Mouse (Mus musculus) layer of hippocampus, adult 2 months (tissue): ENCODE results near the gene Midn. TPM values are rescaled to one million over a fixed set of nuclear protein-coding genes. Genes with fewer than 3 reads are reported as not detected.

Experiments used
- DNase-seq, 2 experiments: peaks; one replicate each; pipeline ENCODE4 v3.0.0; 2022; ENCODE audit warnings: low spot score in 2 of 2
- H3K27ac ChIP-seq: fragments of 200-600 bp; 2 replicates; pipeline ENCODE4 v1.8.1; 2022
- H3K4me3 ChIP-seq: fragments of 200-600 bp; 2 replicates; pipeline ENCODE4 v1.8.1; 2022; ENCODE audit warnings: mild to moderate bottlenecking
- CTCF ChIP-seq: fragments of 200-600 bp; conservative IDR thresholded peaks from 2 replicates; pipeline ENCODE4 v1.8.1; 2022; ENCODE audit warnings: antibody characterized with exemption, mild to moderate bottlenecking, moderate library complexity
- total RNA-seq, 2 experiments: library from RNA; stranded (reverse); gene quantifications; 2 replicates each; pipeline ENCODE4 v1.2.3; 2021

Gene Midn
- total RNA-seq, 2 experiments from 2014 or later, result 53.1 to 54.5 TPM

DNA sequence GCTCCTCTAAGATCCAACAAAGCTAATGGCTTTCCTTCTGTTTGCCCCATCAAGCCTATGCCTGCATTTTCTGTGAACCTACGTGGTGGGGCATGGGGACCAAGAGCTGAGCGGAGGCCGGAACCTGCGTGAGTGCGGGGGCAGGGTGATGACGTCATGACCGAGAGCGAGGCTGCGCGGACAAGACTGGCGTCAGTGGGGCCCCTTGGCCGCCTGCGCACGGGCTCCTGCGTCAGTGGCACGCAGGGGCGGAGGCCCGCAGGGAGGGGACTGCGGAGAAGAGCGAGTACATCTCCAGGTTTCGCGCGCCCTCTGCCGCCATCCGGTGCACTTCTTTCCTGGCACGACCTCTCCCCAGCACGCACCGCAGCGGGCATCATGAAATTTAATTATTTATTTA lies 6.8 kb upstream of the Midn start:
- Histone ChIP-seq H3K4me3 (peak overlapping the region; percentile 85), H3K27ac (peak overlapping the region; percentile 98)
- peak; percentile 77 for TF ChIP-seq CTCF
- peak; percentile 97 to 98 for DNase-seq

DNA sequence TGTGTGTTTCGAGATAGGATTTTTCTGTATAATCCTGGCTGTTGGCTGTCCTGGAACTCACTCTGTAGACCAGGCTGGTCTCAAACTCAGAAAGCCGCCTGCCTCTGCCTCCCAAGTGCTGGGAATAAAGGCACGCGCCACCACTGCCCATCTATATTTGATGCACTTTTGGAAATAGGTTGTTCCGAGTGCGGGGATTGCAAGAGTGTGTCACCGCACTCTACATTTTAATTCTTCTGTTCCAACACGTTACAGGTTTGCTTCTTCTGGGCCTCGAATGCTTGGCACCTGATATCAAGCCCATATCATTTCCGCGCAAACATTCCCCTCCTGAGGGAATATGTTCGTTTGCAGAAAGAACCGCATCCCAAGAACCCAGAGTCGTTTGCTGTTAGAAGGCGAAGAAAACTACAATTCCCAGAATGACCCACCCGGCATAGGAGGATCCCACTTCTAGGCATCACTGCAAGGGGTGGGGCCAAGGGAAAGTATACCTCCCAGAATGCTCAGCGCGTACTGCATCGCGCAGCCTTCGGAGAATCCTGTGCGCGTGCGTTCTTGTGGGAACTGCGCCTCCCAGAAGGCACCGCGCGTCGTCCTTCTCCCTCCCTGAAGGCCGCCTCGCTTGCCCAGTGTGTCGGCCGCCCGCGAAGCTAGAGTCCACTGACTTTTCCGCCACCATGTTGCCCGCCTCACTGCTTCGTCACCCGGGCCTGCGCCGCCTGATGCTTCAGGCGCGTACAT lies 6.1 kb upstream of the Midn start:
- DNase-seq, result peak; percentile 94 to 97
- Histone ChIP-seq H3K27ac (peak overlapping the region; percentile 98), H3K4me3 (peak overlapping the region; percentile 85)
- no peak; the same call in 1 of the 2 replicates for TF ChIP-seq CTCF

DNA sequence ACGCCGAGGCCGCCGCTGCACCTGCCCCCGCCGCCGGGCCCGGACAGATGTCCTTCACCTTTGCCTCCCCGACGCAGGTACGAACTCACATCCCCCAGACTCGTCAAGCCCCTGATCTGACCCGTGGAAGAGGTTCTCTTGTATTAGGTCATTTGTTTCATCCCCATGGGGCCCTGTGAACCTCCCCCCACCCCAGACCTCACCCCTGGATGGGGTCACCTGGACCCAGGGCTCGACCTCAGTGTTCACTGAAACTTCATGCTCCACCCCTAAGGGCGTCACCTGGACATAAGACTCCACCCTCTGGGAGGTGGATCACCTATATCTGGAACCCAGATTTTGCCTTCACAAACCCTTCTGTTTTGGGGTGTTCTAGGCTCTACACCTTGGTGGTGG lies 5.5 kb upstream of the Midn start:
- TF ChIP-seq CTCF, result no peak
- Histone ChIP-seq H3K27ac (peak overlapping the region; percentile 98), H3K4me3 (peak overlapping the region; percentile 85)
- no peak for DNase-seq

GRCm38 (mm10) chr10:80143664-80144063 lies 4.4 kb upstream of the Midn start:
- no peak for DNase-seq
- TF ChIP-seq CTCF, result no peak
- H3K27ac ChIP-seq, result no peak overlapping the region
- peak overlapping the region; percentile 85 for H3K4me3 ChIP-seq

- no peak overlapping the region; the same call in 1 of the 2 replicates for H3K4me3 ChIP-seq
- DNase-seq, result no peak
- TF ChIP-seq CTCF, result no peak
- H3K27ac ChIP-seq, result no peak overlapping the region
Observed at GRCm38 (mm10) chr10:80144159-80144558, 3.9 kb upstream of the Midn start.

DNA sequence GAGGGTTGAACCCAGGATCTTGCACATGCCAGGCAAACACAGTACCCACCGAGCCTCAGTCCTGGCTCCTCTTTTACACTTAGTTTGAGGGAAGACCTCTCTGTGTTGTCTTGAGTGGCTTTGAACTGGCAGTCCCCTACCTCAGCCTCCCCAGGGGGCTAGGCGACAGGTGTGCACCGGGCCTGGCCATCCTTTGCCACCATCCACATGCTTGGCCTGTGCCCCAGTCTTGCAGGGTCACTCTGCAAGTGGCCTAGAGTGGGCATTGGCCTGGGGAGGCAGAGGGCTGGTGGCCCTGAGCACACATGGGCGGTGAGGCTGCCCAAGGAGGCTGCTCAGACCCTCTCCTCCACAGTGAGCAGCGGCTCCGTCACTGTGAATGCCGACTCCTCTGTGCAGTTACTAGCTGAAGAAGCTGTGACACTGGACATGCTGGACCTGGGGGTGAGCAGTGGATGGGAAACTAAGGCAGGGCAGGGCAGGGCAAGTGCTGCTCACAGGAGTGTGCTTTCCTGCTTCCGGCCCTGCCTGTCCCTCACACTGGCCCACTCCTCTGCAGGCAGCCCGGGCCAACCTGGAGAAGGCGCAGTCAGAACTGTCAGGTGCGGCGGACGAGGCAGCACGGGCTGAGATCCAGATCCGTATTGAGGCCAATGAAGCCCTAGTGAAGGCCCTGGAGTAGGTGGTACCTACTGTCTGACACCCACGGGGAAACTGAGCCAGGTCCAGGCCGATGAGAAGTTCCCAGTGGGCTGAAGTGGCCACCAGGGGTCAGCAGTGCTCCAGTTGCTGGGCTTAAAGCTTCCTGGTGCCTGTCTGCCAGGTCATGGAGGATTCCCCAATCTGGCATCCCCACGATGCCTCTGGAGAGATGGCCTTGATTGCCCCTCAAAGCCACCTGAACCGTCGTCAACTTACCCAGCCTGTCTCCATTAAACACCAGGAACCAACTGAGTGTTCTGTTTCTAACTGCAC lies 2.9 kb upstream of the Midn start:
- Histone ChIP-seq H3K27ac (peak overlapping the region; percentile 98), H3K4me3 (no peak overlapping the region)
- DNase-seq, result peak in 1 of 2 experiments; percentile 78
- peak; percentile 89 for TF ChIP-seq CTCF

- H3K4me3 ChIP-seq, result no peak overlapping the region
- no peak for DNase-seq
- no peak for TF ChIP-seq CTCF
- H3K27ac ChIP-seq, result peak overlapping the region; percentile 98
Observed at GRCm38 (mm10) chr10:80145896-80146295, 2.2 kb upstream of the Midn start.

DNA sequence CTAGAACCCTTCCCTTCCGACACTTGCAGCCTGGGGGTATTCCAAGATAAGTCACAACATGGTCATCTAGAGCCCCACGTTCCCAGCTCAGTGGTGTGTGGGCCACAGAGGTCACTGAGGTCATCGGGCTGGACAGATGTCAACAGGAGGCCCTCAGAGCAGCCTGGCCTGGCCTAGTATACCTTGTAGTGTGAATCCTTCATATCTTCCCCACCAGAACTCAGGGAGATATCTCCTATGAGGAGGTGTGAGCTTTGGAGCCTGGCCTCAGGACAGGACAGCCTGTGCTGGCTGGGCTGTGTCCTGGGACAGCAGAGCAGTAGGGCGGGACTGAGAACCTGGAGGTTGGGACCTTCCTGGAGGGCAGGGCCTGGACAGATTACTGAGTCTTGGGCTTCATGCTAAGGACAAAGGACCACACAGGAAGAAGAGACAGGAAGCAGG lies 1.5 kb upstream of the Midn start:
- TF ChIP-seq CTCF, result no peak
- H3K27ac ChIP-seq, result peak overlapping the region; percentile 98
- no peak for DNase-seq
- H3K4me3 ChIP-seq, result no peak overlapping the region

- H3K4me3 ChIP-seq, result no peak overlapping the region
Observed at GRCm38 (mm10) chr10:80147146-80147718, 840 bp upstream of the Midn start.

GRCm38 (mm10) chr10:80148610-80149290 lies 678 bp downstream of the Midn start:
- Histone ChIP-seq H3K27ac (peak overlapping the region; percentile 98), H3K4me3 (peak overlapping the region; percentile 94)
- DNase-seq, result peak; percentile 91 to 95
- peak; percentile 84 for TF ChIP-seq CTCF

More at GRCm38 (mm10) chr10:80147146-80147718, 840 bp upstream of the Midn start:
- TF ChIP-seq CTCF, result no peak
- H3K27ac ChIP-seq, result peak overlapping the region; percentile 98
- DNase-seq, result no peak

- no peak; the same call in 1 of the 2 replicates for TF ChIP-seq CTCF
- DNase-seq, result peak; percentile 96 to 99
- peak overlapping the region; percentile 98 for H3K27ac ChIP-seq
- H3K4me3 ChIP-seq, result peak overlapping the region; percentile 94
Observed at GRCm38 (mm10) chr10:80149291-80150225, 1.5 kb downstream of the Midn start.
